Mouse (Mus musculus): ENCODE data around the gene Ufm1. TPM values are rescaled to one million over a fixed set of nuclear protein-coding genes. Genes with fewer than 3 reads are reported as not detected.

Ufm1 gene
- polyA plus RNA-seq, 1 experiment from 2014 or later, result 91.0 TPM

DNA sequence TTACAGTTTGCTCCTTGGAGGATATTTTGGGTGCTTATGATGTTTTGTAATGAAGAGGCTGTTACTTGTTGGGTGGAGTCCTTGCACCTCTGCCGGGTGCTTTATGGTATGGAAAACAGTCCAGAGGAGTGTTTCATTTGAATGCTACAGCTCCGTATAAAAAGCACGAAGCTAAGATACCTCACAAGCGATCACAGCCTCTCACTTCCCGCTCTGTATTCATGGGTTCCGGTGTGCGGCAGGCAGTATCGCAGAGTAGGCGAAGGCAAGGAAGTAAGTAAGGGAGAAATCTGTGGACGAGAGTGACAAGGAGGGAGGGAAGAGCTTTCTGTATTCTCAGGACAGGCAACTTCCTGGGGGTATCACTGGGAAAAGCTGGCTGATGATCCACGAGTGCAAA is 15.4 kb downstream of the Ufm1 start:
- H3K9me3 ChIP-seq (replicated peaks; ENCODE audit: control insufficient read depth, low read length), result no peaks in the 10 kb centered on the region
- no peak overlapping the region for H3K4me2 ChIP-seq (ENCODE audit: low read depth, low read length)
- H3K27ac ChIP-seq (replicated peaks; ENCODE audit: low read depth, low read length), result no peak overlapping the region
- H3K9ac ChIP-seq (replicated peaks; ENCODE audit: low read length), result no peak overlapping the region
- no peaks in the 10 kb centered on the region for H3K36me3 ChIP-seq (replicated peaks; ENCODE audit: control insufficient read depth, insufficient read depth, low read depth, low read length)
- H3K4me3 ChIP-seq (ENCODE audit: low read depth, low read length), result no peak overlapping the region
- ATAC-seq (replicated peaks; ENCODE audit: insufficient number of reproducible peaks, low FRiP score, low TSS enrichment, low read depth), result no peak
- 73% methylated on average over 11 of the region's 11 CpGs for WGBS
- no peaks in the 10 kb centered on the region for H3K27me3 ChIP-seq (ENCODE audit: control insufficient read depth, insufficient read depth, low read length)
- DNase-seq (ENCODE audit: low spot score), result no peak
- H3K4me1 ChIP-seq (ENCODE audit: control insufficient read depth, insufficient read depth, low read length), result no peaks in the 10 kb centered on the region

DNA sequence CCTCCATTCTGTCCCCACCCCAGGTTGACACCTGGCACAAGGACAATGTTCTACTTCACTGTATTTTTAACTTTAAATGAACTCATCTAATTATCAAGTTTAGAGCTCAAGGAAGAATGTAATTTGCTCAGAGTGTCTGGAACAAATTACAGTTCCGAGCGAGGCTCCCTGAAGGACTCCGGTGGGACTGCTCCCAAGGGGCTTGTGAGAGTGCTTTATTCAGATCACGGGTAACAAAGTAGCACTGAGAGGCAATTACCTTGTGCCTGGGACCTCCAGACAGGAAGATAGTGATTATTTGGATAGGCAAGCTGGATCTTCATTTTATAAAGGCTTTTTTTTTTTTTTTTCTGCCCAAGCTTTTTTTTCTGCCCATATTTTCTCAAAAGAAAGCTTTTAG is 15.9 kb downstream of the Ufm1 start:
- H3K9me3 ChIP-seq (replicated peaks; ENCODE audit: control insufficient read depth, low read length), result no peaks in the 10 kb centered on the region
- WGBS, result 34% methylated on average over 4 of the region's 4 CpGs
- no peaks in the 10 kb centered on the region for H3K36me3 ChIP-seq (replicated peaks; ENCODE audit: control insufficient read depth, insufficient read depth, low read depth, low read length)
- no peaks in the 10 kb centered on the region for H3K4me1 ChIP-seq (ENCODE audit: control insufficient read depth, insufficient read depth, low read length)
- no peak overlapping the region for H3K4me2 ChIP-seq (ENCODE audit: low read depth, low read length)
- H3K4me3 ChIP-seq (ENCODE audit: low read depth, low read length), result no peak overlapping the region
- no peak for ATAC-seq (replicated peaks; ENCODE audit: insufficient number of reproducible peaks, low FRiP score, low TSS enrichment, low read depth)
- no peak overlapping the region for H3K27ac ChIP-seq (replicated peaks; ENCODE audit: low read depth, low read length)
- no peak overlapping the region for H3K9ac ChIP-seq (replicated peaks; ENCODE audit: low read length)
- DNase-seq (ENCODE audit: low spot score), result no peak
- H3K27me3 ChIP-seq (ENCODE audit: control insufficient read depth, insufficient read depth, low read length), result no peaks in the 10 kb centered on the region

DNA sequence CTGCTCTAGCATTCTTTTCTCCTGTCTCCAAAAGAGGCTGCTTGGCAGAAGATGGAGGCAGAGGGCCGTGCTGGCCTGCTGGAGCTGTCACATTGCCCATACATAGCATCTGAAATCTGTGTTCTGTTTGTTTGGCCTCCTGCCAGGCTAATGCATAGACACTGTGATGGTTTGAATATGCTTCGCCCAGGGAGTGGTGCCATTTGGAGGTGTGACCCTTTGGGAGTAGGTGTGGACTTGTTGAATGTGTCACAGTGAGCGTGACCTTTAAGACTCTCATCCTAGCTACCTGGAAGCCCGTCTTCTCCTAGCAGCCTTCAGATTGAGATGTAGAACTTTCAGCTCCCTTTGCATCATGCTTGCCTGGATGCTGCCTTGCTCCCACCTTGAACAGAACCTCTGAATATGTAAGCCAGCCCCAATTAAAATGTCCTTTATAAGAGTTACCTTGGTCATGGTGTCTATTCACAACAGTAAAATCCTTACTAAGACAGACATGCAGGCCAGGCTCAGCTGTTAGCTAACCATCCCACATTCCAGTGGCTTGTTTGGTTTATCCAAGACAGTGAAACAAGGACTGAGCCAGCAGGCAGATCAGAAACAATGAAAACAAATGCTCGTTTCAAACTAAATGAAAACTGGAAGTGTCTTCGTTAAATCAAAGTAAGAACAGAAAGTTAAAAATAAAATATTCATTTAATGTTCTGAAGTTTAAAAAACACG is 17.3 kb downstream of the Ufm1 start:
- 74% methylated on average over 7 of the region's 7 CpGs for WGBS
- H3K9ac ChIP-seq (replicated peaks; ENCODE audit: low read length), result no peak overlapping the region
- H3K27ac ChIP-seq (replicated peaks; ENCODE audit: low read depth, low read length), result no peak overlapping the region
- no peaks in the 10 kb centered on the region for H3K4me1 ChIP-seq (ENCODE audit: control insufficient read depth, insufficient read depth, low read length)
- DNase-seq (ENCODE audit: low spot score), result no peak
- no peak overlapping the region for H3K4me2 ChIP-seq (ENCODE audit: low read depth, low read length)
- no peak for ATAC-seq (replicated peaks; ENCODE audit: insufficient number of reproducible peaks, low FRiP score, low TSS enrichment, low read depth)
- H3K27me3 ChIP-seq (ENCODE audit: control insufficient read depth, insufficient read depth, low read length), result no peaks in the 10 kb centered on the region
- H3K9me3 ChIP-seq (replicated peaks; ENCODE audit: control insufficient read depth, low read length), result no peaks in the 10 kb centered on the region
- no peaks in the 10 kb centered on the region for H3K36me3 ChIP-seq (replicated peaks; ENCODE audit: control insufficient read depth, insufficient read depth, low read depth, low read length)
- H3K4me3 ChIP-seq (ENCODE audit: low read depth, low read length), result no peak overlapping the region

DNA sequence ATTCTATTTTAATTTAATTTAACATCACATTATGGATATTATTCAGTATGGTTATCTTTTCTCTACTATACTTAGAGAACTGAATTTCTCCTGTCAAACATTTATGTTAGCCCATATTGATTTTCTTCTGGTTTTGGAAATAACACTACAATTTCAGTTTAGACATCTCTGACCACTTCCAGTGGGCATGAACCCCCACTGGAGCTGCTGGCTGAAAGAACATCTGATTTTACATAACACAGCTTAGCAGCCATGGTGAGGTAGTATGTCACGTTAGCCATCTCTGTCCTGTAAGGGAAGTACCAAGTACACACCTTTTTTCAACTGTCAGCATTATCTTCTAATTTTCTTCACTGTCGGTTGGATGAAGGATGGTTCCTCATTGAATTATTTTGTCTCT is 18.8 kb downstream of the Ufm1 start, which contains the start of gene Gm10985:
Gene Gm10985 (plus strand): TSS at position 301 of the 400 bp plus-strand sequence.
- no peak for ATAC-seq (replicated peaks; ENCODE audit: insufficient number of reproducible peaks, low FRiP score, low TSS enrichment, low read depth)
- no peak within 1 kb of the TSS for H3K4me2 ChIP-seq (ENCODE audit: low read depth, low read length)
- no peak within 1 kb of the TSS for H3K4me3 ChIP-seq (ENCODE audit: low read depth, low read length)
- no peak for DNase-seq (ENCODE audit: low spot score)
- H3K36me3 ChIP-seq (replicated peaks; ENCODE audit: control insufficient read depth, insufficient read depth, low read depth, low read length), result no peaks in the 10 kb centered on the region
- H3K27me3 ChIP-seq (ENCODE audit: control insufficient read depth, insufficient read depth, low read length), result no peaks in the 10 kb centered on the region
- no peaks in the 10 kb centered on the region for H3K4me1 ChIP-seq (ENCODE audit: control insufficient read depth, insufficient read depth, low read length)
- 86% methylated on average over 2 of the region's 2 CpGs for WGBS
- no peak within 1 kb of the TSS for H3K27ac ChIP-seq (replicated peaks; ENCODE audit: low read depth, low read length)
- no peaks in the 10 kb centered on the region for H3K9me3 ChIP-seq (replicated peaks; ENCODE audit: control insufficient read depth, low read length)
- no peak within 1 kb of the TSS for H3K9ac ChIP-seq (replicated peaks; ENCODE audit: low read length)

DNA sequence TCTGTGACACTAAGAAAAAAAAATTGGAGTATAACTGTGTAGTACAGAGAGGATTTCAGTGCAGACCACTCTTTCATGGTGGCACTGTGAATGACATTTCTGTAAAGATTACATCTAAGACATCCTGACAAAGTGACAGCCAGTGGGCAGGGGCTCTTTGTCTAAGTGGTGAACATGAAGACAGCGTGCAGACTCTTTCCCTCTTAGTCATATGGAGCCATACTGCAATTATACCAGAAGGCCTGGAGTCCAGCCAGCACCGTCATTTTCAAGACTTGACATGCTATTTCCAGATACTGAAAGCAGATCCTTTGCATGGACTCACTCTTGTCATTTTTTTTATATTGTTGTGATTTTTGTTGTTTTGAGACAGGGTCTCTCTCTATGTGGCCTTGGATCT is 29.4 kb downstream of the Ufm1 start:
- Histone ChIP-seq H3K4me2 (ENCODE audit: low read depth, low read length) (no peak overlapping the region), H3K9ac (replicated peaks; ENCODE audit: low read length) (no peak overlapping the region), H3K36me3 (replicated peaks; ENCODE audit: control insufficient read depth, insufficient read depth, low read depth, low read length) (no peaks in the 10 kb centered on the region), H3K4me3 (ENCODE audit: low read depth, low read length) (no peak overlapping the region), H3K27me3 (ENCODE audit: control insufficient read depth, insufficient read depth, low read length) (no peaks in the 10 kb centered on the region), H3K9me3 (replicated peaks; ENCODE audit: control insufficient read depth, low read length) (no peaks in the 10 kb centered on the region), H3K4me1 (ENCODE audit: control insufficient read depth, insufficient read depth, low read length) (no peaks in the 10 kb centered on the region), H3K27ac (replicated peaks; ENCODE audit: low read depth, low read length) (no peak overlapping the region)
- DNase-seq (ENCODE audit: low spot score) (no peak), ATAC-seq (replicated peaks; ENCODE audit: insufficient number of reproducible peaks, low FRiP score, low TSS enrichment, low read depth) (no peak)
- 78% methylated on average over 2 of the region's 2 CpGs for WGBS

DNA sequence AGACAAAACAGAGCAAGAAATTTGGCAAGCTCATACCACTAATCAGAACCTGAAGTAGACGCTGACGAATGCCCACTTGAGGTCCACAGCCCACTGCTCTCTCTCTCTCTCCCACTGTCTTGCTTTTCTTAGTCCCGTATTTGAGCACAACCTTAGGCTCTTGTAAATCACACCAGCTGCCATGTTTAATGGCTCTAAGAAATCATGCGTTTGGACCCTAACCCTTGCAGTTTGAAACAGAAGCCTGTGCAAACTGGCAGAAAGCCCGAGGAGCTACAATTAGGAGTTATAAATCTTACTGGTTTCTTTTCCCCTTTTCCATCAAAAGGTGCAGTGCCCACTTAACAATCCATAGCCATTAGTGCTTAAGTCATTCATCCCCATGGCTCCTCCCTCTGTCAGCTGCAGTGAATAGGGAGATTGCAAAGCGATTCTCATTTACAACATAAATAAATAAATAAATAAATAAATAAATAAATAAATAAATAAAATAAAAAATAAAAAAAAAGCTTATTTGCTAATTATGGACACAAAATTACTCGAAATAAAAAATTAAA is 50.1 kb downstream of the Ufm1 start:
- Histone ChIP-seq H3K27me3 (ENCODE audit: control insufficient read depth, insufficient read depth, low read length) (no peaks in the 10 kb centered on the region), H3K4me2 (ENCODE audit: low read depth, low read length) (no peak overlapping the region), H3K4me3 (ENCODE audit: low read depth, low read length) (no peak overlapping the region), H3K9me3 (replicated peaks; ENCODE audit: control insufficient read depth, low read length) (no peaks in the 10 kb centered on the region), H3K9ac (replicated peaks; ENCODE audit: low read length) (no peak overlapping the region), H3K27ac (replicated peaks; ENCODE audit: low read depth, low read length) (no peak overlapping the region), H3K4me1 (ENCODE audit: control insufficient read depth, insufficient read depth, low read length) (no peaks in the 10 kb centered on the region), H3K36me3 (replicated peaks; ENCODE audit: control insufficient read depth, insufficient read depth, low read depth, low read length) (no peaks in the 10 kb centered on the region)
- DNase-seq (ENCODE audit: low spot score), result no peak
- WGBS, result 82% methylated on average over 7 of the region's 7 CpGs
- ATAC-seq (replicated peaks; ENCODE audit: insufficient number of reproducible peaks, low FRiP score, low TSS enrichment, low read depth), result no peak

Other genes starting within 250 kb of the Ufm1 start
- gene Frem2, start 206.5 kb downstream of the Ufm1 start, polyA plus RNA-seq (2014; fragmentation: Nextera tagmentation; extraction: Ambion mirVana), result 4.4 and 4.7 TPM in 2 replicates
- gene Gm10985, start 18.7 kb downstream of the Ufm1 start, polyA plus RNA-seq (2014; fragmentation: Nextera tagmentation; extraction: Ambion mirVana), result not detected in 2 replicates

Data from embryonic facial prominence, embryonic 11.5 days (tissue).